Mouse (Mus musculus): ENCODE results near the gene Hcn3.
"Not testable (repeated sequence)": the region's sequence is repeated elsewhere in the genome, so short reads cannot be mapped to it uniquely, and the experiment has no call there.

Hcn3 gene

DNA sequence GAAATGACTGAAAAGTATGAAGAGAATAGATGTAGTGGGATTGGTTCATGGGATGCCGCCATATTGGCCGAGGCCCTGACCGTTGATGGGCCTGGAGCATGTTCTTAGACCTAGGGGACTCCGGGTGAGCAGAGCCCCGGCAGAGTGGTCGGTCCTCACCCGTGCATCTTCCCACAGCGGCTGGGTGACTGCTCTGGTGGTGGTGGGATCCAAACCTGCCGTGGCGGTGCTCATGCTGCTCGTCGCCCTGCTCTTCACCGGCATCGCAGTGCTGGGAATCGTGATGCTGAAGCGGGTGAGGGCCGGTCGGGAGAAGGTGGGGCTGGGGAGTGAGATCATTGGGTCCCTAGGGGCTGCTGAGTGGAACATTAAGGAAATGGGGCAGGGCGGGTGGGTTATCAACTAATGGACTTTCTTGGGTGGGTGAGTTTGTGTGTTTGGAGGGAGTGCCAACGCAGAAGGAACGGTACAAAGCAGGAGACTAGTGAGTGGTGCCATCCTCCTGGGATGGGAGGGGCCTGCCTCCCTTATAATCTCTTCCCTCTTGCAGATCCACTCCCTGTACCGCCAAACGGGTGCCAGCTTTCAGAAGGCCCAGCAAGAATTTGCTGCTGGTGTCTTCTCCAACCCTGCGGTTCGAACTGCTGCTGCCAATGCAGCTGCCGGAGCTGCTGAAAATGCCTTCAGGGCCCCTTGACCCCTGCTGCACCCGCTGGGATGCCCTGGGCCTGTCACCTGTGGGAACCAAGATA, 21.9 kb upstream of the Hcn3 start:
- DNase-seq (ENCODE audit: low read depth, low spot score): no peak

DNA sequence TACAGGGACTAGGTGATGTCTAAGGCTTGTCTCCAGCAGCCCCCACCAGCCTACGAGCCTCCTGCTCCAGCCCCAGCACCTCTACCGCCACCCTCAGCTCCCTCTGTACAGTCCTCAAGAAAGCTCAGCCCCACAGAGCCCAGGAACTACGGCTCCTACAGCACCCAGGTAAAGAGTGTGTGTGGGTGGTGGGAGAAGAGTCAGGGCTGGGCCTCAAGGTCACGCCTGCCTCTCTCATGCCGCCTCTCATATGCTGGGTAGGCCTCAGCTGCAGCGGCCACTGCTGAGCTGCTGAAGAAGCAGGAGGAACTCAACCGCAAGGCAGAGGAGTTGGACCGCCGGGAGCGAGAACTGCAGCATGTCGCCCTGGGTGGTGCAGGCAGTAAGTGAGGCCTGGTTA, 19.1 kb upstream of the Hcn3 start:
- DNase-seq (ENCODE audit: low read depth, low spot score): no peak

DNA sequence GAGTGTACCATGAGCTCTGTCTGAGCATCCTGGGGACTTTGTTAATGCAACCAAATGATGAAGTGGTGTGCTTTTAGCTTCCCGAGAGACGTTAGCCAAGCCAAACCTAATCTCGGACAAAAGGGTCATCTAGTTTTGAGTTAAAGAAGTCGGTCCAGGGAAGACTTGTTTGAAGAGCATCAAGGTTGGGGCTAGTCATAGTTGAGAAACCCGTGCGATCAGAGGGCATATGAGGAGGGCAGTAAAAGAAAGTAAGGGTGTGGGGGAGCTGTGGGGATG, 18.1 kb upstream of the Hcn3 start:
- DNase-seq (ENCODE audit: low read depth, low spot score): no peak

DNA sequence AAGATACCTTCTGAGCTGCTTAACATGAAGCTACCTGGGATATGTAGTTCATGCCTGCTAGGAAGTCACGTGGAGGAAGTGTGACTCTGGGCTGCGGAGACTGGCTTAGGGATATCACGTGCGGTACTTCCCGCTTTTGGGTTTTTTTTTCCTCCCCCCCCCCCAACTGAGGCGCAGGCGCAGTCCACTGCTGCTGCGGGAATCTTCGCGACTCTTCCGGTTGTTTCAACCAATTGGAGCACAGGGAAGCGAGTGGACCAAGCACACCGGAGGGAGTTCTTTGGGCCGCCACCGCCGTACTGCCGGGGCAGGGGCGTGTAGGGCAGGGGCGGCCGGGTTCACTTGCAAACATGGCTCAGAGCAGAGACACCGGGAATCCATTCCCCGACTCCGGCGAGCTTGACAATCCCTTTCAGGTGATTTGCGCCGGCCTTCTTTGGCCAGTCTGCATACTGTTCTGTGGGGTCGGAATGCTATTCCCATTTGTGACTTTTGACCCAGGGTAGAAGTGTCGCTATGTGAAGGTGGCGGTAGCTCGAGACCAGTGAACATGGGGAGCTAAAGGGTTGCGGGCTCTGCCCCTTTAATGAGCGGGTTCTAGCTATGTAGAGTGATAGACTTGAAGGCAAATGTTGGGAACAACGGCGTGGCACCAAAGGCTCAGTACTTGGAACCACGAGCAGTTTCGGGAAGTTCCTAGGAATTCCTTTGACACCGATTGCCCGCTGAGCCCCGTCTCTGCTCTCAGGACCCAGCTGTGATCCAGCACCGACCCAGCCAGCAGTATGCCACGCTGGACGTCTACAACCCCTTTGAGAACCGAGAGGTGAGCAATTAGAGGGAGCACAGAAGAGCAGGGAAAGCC, 17.5 kb upstream of the Hcn3 start, which contains the start of gene Scamp3:
Gene Scamp3, plus strand, starts transcription at position 232 of the 865 bp plus-strand sequence.
- peak; percentile 97 for DNase-seq (ENCODE audit: low read depth, low spot score)

DNA sequence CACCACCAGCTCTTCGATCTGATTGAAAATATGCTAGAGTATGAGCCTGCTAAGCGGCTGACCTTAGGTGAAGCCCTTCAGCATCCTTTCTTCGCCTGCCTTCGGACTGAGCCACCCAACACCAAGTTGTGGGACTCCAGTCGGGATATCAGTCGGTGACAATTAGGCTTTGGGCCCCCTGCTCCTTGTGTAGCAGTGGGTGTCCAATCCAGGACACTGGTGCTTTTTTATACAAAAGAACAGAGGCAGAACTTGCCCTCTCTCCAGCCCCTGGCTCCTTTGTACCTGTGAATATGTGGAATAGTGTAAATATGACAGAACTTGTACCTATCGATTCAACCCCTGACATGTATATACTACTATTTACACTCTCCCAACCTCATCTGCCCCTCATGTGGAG, 16.4 kb upstream of the Hcn3 start:
- no peak for DNase-seq (ENCODE audit: low read depth, low spot score)

DNA sequence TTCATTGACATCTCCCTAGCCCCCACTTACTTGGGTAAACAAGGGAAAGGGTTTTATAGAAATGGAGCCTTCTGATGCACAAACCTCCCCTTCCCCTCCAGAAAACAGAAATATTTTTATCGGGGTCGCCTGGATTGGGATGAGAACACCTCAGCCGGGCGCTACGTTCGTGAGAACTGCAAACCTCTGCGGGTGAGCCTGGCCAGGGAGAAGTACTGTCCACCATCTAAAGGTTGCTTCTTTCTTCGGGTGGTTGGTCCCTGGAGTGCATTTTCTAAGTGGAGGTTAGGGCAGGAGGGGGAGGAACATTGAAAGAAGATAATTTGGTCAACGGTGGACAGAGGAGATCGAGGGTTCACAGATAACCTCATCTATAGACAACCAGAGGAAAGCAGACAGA, 15.5 kb upstream of the Hcn3 start:
- DNase-seq (ENCODE audit: low read depth, low spot score): no peak

DNA sequence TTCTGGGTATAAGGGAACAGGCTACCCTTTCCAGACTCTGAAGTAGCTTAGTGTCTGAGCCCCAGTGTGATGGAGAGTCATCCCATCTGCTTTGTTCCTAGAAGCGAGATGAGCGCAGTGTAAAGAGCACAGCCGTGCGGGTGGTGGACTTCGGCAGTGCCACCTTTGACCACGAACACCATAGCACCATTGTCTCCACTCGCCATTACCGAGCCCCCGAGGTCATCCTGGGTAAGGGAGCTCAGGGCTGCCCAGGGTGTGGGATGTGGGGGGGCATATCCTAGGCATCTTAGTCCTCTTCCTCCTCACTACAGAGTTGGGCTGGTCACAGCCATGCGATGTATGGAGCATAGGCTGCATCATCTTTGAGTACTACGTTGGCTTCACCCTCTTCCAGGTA, 14.8 kb upstream of the Hcn3 start:
- DNase-seq (ENCODE audit: low read depth, low spot score): no peak

DNA sequence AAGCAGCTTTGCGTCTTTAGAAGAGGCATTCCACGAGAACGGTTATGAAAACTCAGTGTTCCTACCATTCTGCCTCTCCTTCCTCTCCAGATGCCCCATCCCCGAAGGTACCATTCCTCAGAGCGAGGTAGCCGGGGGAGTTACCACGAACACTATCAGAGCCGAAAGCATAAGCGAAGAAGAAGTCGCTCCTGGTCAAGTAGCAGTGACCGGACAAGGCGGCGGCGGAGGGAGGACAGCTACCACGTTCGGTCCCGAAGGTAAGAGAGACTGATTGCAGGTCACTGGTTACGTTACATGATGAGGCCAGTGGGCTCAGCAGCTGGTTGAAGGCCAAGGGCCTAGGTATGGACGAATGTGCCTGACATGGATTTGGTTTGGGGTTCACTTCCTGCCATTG, 6.9 kb upstream of the Hcn3 start:
- no peak for DNase-seq (ENCODE audit: low read depth, low spot score)

DNA sequence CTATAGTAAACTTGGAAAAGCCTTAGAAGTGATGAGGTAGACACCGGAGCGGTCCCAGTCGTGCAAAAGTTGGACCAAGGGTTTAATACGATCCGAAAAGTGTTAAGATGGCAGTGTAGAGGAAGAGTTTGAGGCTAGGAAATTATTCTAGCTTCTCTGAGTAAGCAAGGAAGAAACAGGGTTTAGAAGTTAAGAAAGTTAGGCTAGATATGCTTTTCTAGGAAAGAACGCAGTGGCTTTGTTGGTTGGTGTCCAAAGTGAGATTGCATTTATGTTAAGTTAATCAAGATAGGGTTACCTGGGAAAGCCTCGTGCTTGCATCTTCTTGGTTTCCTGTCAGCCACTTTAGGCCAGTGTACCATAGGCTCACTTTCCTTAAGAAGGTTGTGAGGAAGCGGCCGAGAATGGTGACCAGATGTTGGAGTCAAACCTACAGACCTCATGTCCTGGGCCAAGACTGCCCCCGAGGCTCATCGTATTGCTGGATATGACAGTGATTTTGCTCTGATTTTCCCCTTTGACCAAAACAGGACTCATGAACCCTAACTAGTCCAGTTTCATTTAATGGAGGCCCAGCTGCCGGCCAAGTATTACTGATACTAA, 5.4 kb upstream of the Hcn3 start:
- DNase-seq (ENCODE audit: low read depth, low spot score): no peak

DNA sequence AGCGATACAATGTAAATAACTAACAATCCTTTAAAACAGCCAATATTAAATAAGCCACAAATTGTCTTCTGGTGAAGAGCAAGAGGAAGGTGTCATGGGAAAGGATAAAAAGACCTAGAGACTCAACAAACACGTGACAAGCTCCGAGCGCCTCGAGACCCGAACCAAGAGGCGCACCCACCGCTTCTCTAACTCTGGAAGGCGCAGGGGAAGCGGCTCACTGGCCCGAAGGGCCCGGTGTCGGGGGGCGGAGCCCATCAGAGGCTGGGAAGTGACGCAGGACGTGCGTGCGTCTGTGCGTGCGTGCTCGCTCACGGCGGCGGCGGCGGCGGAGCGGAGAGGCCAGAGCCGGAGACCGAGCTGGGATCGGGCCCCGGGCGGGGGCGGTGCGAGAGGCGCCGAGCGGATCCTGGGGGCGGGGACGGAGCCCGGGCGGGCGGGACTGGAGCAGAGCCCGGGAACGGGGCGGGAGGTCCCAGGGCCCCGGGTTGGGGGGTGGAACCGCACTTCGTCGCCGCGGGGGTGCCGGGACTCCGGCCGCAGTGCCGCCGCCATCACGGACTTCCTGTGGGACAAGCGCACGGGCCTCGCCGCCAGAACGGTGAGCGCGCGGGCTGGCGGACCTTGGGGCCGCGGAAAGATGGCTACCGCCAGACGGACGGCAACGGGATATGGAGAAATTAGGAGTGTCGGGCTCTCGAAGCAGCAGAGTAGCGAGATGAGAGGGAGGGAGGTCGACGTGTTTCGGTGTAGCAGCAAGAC, 4.7 kb upstream of the Hcn3 start, which contains the start of gene Clk2:
Gene Clk2, plus strand, starts transcription at position 290 of the 762 bp plus-strand sequence.
- peak; percentile 88 for DNase-seq (ENCODE audit: low read depth, low spot score)

DNA sequence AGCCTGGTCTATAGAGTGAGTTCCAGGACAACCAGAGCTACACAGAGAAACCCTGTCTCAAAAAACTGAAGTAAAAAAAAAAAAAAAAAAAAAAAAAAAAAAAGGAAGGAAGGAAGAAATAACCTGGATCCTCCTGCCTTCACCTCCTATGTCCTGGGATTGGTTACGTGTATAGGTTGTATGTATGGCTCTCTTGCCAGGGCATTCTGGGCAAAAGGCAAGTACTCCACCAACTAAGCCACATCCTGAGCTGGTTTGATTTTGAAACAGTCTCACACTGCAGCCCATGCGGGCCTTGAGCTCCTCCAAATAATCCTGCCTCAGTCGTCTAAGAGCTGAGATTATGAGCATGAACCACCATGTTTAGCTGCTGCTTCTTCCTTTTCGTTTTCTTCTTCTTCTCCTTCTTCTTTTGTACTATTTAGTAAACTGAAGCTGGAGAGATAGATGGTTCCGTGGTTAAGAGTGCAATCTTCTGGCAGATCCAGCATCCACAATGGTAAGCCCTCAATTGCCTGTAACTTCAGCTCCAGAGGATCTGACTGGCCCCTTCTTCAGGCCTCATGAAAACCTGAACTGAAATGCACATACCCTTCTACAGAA, 3.7 kb upstream of the Hcn3 start:
- no peak for DNase-seq (ENCODE audit: low read depth, low spot score)

DNA sequence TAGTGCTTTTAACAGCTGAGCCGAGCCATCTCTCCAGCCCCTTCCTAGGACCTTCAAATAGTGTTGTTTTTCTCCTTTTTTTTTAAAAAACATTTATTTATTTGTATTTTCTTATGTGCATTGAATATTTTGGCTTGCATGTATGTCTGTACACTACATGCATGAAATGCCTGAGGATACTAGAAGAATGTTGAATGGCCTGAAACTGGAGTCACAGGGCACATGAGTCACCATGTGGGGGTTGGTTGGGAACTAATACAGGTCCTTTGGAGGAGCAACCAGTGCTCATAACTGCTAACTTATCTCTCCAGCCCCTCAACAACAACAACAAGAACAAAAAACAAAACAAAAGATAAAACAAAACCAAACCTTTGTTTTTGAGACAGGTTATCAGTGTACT, 3.1 kb upstream of the Hcn3 start:
- DNase-seq (ENCODE audit: low read depth, low spot score): no peak

DNA sequence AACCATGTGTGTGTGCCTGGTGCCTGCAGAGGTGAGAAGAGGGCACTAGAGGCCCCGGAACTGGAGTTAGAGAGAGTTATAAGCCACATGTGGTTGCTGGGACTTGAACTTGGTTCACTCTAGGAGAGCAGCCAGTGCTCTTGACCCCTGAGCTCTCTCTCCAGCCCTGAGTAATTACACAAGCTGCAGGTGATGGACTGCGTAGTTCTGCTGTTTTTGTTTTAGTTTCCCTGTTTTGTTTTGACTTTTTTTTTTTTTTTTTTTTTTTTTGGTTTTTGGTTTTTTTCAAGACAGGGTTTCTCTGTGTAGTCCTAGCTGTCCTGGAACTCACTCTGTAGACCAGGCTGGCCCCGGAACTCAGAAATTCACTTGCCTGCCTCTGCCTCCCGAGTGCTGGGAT, 1.8 kb upstream of the Hcn3 start:
- no peak for DNase-seq (ENCODE audit: low read depth, low spot score)

DNA sequence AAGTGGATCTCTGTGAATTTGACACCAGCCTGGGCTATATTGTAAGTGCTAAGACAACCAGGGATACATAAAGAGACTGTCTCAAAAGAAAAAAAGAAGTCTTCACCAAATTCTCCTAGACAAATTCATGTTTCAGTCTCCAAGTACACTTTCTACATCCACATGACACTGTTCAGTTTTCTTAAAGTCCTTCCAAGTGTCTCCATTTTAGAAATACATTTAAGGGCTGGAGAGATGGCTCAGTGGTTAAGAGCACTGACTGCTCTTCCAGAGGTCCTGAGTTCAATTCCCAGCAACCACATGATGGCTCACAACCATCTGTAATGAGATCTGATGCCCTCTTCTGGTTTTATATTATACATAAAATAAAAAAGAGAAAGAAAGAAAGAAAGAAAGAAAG, 1.2 kb upstream of the Hcn3 start:
- not testable (repeated sequence) for DNase-seq (ENCODE audit: low read depth, low spot score)

DNA sequence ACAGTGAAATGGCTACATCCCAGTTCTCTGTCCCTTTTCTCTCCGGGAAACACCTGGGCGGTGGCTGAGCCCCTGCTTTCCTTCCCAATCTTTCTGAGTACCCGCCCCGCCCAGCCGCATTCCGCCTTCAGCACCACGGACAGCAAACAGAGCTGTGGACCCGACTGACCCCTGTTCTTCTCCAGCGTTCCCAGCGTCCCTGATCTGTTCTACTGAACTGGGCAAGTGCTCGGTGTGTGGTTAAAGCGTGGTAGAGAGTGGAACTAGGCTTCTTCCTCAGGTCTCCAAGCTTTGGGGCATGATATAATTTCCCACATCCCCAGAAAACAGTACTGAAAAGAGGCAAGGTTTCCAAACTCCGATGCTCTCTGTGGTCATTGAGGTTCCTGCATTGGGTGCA, 785 bp downstream of the Hcn3 start:
- no peak for DNase-seq (ENCODE audit: low read depth, low spot score)

DNA sequence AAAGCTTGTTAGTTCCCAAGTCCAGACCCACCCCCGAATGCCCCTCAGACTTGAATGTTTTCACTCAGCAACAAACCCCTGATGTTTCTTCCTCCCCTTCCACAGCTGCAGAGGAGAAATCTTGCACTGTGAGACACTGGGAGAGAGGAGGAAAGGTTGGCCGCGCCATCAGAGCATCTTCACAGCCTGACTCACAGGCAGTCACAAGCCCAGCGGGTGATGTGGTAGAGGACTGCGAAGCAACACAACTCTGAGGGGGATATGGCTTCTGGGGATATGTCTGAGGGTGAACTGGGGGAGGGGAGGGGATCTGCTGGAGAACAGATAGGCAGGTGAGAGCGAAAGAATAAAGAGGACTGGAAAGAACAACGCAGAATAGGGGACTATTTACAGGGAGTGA, 1.3 kb downstream of the Hcn3 start:
- no peak for DNase-seq (ENCODE audit: low read depth, low spot score)

DNA sequence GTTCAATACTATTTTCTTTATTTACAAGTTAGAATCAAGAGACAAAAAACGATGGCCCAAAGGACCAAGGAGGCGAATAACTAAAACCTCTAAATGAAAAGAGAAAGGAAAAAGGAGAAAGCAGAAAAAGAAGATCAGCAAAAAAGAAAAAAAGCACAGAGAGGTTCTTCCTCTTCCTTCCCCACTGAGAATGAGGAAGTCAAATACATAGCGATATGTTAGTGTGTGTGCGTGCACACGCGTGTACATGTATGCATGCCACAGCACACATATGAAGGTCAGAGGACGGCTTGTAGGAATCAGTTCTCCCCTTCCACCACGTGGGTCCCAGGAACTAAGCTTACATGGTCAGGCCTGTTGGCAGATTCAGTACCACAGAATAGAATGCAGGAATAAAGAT, 3.0 kb downstream of the Hcn3 start:
- DNase-seq (ENCODE audit: low read depth, low spot score): no peak

DNA sequence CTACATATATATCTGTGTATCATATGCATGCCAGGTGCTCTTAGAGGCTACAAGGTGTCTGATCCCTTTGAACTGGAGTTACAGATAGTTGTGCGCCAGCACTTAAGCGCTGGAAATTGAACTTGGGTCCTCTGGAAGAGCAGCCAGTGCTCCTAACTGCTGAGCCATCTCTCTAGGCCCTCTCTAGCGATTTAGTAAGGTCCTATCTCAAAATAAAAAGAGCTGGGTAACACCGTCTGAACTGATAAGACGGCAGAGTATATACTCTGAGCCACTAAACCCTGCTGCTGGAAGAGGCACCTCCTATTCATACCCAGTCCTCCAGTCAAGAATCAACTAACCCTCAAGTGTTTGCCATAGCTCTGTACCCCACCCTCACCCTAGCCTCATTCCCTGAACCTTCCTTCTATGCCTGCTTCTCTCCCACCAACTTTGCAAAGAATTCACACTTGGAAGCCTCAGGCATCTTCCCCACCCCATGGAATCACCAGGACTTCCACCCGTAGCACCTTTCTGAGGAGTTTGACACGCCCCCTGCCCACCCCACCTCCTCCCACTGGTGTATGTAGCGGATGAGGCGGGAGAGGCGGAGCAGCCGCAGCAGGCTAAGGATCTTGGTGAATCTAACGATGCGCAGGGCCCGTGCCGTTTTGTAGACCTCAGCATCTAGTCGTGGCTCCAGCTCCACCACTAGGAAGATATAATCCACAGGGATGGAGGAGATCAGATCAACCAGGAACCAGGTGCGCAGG, 7.7 kb downstream of the Hcn3 start:
- DNase-seq (ENCODE audit: low read depth, low spot score): no peak

DNA sequence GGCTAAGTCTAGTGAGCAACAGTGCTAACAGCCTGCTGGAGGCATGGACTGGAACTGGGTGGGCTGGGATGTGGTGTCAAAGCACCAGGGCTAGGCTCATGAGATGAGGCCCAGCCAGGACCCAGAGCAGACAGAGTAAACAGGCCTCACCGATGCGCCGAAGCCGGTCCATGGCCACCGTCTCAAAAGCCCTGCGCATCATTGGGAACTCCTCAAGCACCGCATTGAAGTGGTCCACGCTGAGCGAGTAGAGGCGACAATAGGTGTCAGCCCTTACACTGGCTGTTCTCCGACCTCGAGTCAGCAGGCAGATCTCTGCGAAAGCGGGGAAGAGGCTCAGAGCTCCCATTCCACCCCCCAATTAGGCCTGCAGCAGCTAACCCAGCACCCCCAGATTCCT, 11.4 kb downstream of the Hcn3 start:
- DNase-seq (ENCODE audit: low read depth, low spot score): no peak

DNA sequence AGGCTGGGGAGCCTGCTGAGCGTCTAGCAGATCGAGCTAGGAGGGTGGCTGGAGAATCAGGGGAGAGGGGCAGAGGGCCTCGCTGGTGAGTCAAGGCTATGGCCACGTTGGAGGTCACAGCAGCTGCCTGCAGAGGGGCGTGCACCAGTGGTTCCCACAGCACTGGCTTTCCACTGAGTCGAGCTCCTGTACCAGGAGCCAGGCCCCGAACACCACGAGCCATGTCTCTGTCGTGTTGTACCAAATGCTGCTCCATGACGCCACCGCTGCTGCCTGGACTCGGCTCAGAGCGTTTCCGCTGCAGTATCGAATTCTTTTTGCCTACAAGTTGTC, 12.1 kb downstream of the Hcn3 start:
- DNase-seq (ENCODE audit: low read depth, low spot score): no peak
